ENCODE assay signal across 8 mouse cellular contexts in the genomic region with DNA sequence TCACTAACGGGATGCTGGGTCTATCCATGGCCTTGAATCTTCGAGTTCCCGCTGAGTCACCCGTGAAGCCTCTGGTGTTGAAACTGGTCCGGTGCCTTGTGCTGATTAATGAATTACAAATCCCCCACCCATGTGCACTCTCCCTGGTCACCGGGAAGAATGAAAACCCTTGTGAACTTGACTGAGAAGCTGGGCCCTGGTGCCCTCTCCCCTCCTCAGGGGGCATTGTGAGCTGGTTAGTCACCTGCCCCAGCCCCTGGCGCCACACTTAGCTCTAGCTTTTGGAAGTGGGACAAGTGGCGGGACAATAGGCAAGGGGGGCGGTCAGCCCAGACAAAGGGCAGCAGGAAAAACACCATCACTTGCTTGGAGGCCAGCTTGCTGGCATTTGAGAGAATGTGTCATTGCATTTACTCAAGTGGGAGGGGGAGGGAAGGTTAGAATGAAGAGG. TPM values are rescaled to one million over a fixed set of nuclear protein-coding genes. Genes with fewer than 3 reads are reported as not detected.
DNase-seq lines count a peak whose midpoint lies in the region; ATAC-seq and TF ChIP-seq lines count a peak whose summit lies in the region.

No protein-coding gene starts in this region.

- DNase-seq in thymus, adult 2 months: no peak
- DNase-seq in thymus, adult 18-20 months: no peak
- DNase-seq in embryonic facial prominence, embryonic 14.5 days (ENCODE audit: low spot score): no peak
- DNase-seq in midbrain, embryonic 11.5 days (ENCODE audit: low spot score, missing footprints): peak; percentile 92
- DNase-seq in spleen, postnatal 14 days (ENCODE audit: low spot score in 2 of 2): no peak
- DNase-seq in frontal cortex, adult 2 months (ENCODE audit: extremely low spot score in 1 of 2, low spot score in 1 of 2): no peak
- no peak for DNase-seq in gastrocnemius, postnatal 10 days

- H3K4me3 ChIP-seq in thymus, adult 2 months (ENCODE audit: control insufficient read depth, insufficient read depth, low read length): 0 out of 2 replicates have a peak overlapping the region, but pooled peaks have one; percentile 64
- peak overlapping the region; percentile 86 for H3K4me3 ChIP-seq in embryonic facial prominence, embryonic 14.5 days (ENCODE audit: low read depth, low read length)
- peak overlapping the region; percentile 66 for H3K4me3 ChIP-seq in kidney, embryonic 15.5 days (replicated peaks)
- no peak overlapping the region; the same call in 1 of the 2 replicates for H3K4me3 ChIP-seq in midbrain, embryonic 11.5 days (ENCODE audit: low read depth, low read length)

- no peak overlapping the region for H3K27ac ChIP-seq in thymus, adult 2 months (ENCODE audit: control insufficient read depth, insufficient read depth, low read length)
- H3K27ac ChIP-seq in embryonic facial prominence, embryonic 14.5 days (replicated peaks; ENCODE audit: low read depth, low read length): peak overlapping the region; percentile 95
- H3K27ac ChIP-seq in kidney, embryonic 15.5 days: peak overlapping the region; percentile 94
- H3K27ac ChIP-seq in midbrain, embryonic 11.5 days (ENCODE audit: low read depth, low read length): no peak overlapping the region

- no peak for ATAC-seq in embryonic facial prominence, embryonic 14.5 days (ENCODE audit: low read depth)
- ATAC-seq in kidney, embryonic 15.5 days (replicated peaks; ENCODE audit: low FRiP score): peak; percentile 30
- ATAC-seq in midbrain, embryonic 11.5 days (ENCODE audit: low FRiP score): no peak

- peak overlapping the region; percentile 84 for H3K4me2 ChIP-seq in embryonic facial prominence, embryonic 14.5 days (ENCODE audit: low read depth, low read length)
- H3K4me2 ChIP-seq in kidney, embryonic 15.5 days: peak overlapping the region; percentile 84
- H3K4me2 ChIP-seq in midbrain, embryonic 11.5 days: peak overlapping the region; percentile 98; the same call in 1 of the 2 replicates

- no peaks in the 10 kb centered on the region for H3K9me3 ChIP-seq in embryonic facial prominence, embryonic 14.5 days (ENCODE audit: control insufficient read depth, low read length)
- H3K9me3 ChIP-seq in kidney, embryonic 15.5 days (replicated peaks): no peaks in the 10 kb centered on the region
- H3K9me3 ChIP-seq in midbrain, embryonic 11.5 days (ENCODE audit: control insufficient read depth, low read length): no peaks in the 10 kb centered on the region

- TF ChIP-seq POLR2A in thymus, adult 2 months (IDR thresholded peaks at IDR 0.05; ENCODE audit: control insufficient read depth, extremely low read depth, insufficient read depth, low read length, poor library complexity): no peak

- 17% methylated on average over 9 of the region's 9 CpGs for WGBS in thymus, adult 2 months
- 15% methylated on average over 9 of the region's 9 CpGs for WGBS in embryonic facial prominence, embryonic 14.5 days
- WGBS in kidney, embryonic 15.5 days: 8% methylated on average over 9 of the region's 9 CpGs
- 4% methylated on average over 9 of the region's 9 CpGs for WGBS in midbrain, embryonic 11.5 days

- peaks cover 27% of the 10 kb centered on the region for H3K27me3 ChIP-seq in thymus, adult 2 months (ENCODE audit: control insufficient read depth, insufficient read depth, low read length)
- no peaks in the 10 kb centered on the region for H3K27me3 ChIP-seq in embryonic facial prominence, embryonic 14.5 days (replicated peaks; ENCODE audit: control insufficient read depth, insufficient read depth, low read length)
- H3K27me3 ChIP-seq in kidney, embryonic 15.5 days: peaks cover 5% of the 10 kb centered on the region; the same call in 1 of the 2 replicates
- peaks cover 48% of the 10 kb centered on the region for H3K27me3 ChIP-seq in midbrain, embryonic 11.5 days (ENCODE audit: control insufficient read depth, insufficient read depth, low read length)

- H3K36me3 ChIP-seq in thymus, adult 2 months (ENCODE audit: control insufficient read depth, insufficient read depth, low read length): no peaks in the 10 kb centered on the region
- no peaks in the 10 kb centered on the region for H3K36me3 ChIP-seq in embryonic facial prominence, embryonic 14.5 days (ENCODE audit: control insufficient read depth, insufficient read depth, low read length)
- H3K36me3 ChIP-seq in kidney, embryonic 15.5 days: no peaks in the 10 kb centered on the region
- H3K36me3 ChIP-seq in midbrain, embryonic 11.5 days (ENCODE audit: control insufficient read depth, insufficient read depth, low read length): no peaks in the 10 kb centered on the region

- TF ChIP-seq CTCF in thymus, adult 2 months (IDR thresholded peaks at IDR 0.05; ENCODE audit: borderline replicate concordance, control insufficient read depth, extremely low read depth, insufficient read depth, low read length, poor library complexity): no peak

- peak overlapping the region; percentile 92 for H3K9ac ChIP-seq in embryonic facial prominence, embryonic 14.5 days (ENCODE audit: low read depth, low read length)
- H3K9ac ChIP-seq in kidney, embryonic 15.5 days: peak overlapping the region; percentile 85
- peak overlapping the region; percentile 70; the same call in 1 of the 2 replicates for H3K9ac ChIP-seq in midbrain, embryonic 11.5 days (ENCODE audit: low read length)

- peaks cover 32% of the 10 kb centered on the region for H3K4me1 ChIP-seq in thymus, adult 2 months (replicated peaks; ENCODE audit: control insufficient read depth, insufficient read depth, low read length)
- H3K4me1 ChIP-seq in embryonic facial prominence, embryonic 14.5 days (ENCODE audit: control insufficient read depth, insufficient read depth, low read length): peaks cover 41% of the 10 kb centered on the region
- H3K4me1 ChIP-seq in kidney, embryonic 15.5 days: peaks cover 67% of the 10 kb centered on the region
- peaks cover 25% of the 10 kb centered on the region for H3K4me1 ChIP-seq in midbrain, embryonic 11.5 days (ENCODE audit: control insufficient read depth, insufficient read depth, low read length)

RNA-seq across cellular contexts. Expression of a gene that starts 0.5 kb away (rescaled TPM):
- polyA plus RNA-seq in thymus, adult 2 months (2012; rRNA removed): 32.9 and 36.1 TPM in 2 replicates
- polyA plus RNA-seq in embryonic facial prominence, embryonic 14.5 days (2014; fragmentation: Nextera tagmentation; extraction: Ambion mirVana): 6.0 and 6.3 TPM in 2 replicates
- polyA plus RNA-seq in kidney, embryonic 15.5 days (2015; fragmentation: Nextera tagmentation; extraction: Ambion mirVana): 5.1 and 6.8 TPM in 2 replicates
- polyA plus RNA-seq in midbrain, embryonic 11.5 days (2014; fragmentation: Nextera tagmentation; extraction: Ambion mirVana): 0.31 and 0.32 TPM in 2 replicates
- 3.9 and 4.5 TPM in 2 replicates for polyA plus RNA-seq in frontal cortex, adult 2 months (2012; rRNA removed)
- 1 to 10 TPM in 1 of 2 experiments, under 1 TPM in 1; 0.47 to 2.2 TPM for total RNA-seq in gastrocnemius, postnatal 10 days (2021)

RNA-seq across cellular contexts. Expression of a gene that starts 0.6 kb away (rescaled TPM):
- not detected in 2 replicates for polyA plus RNA-seq in thymus, adult 2 months (2012; rRNA removed)
- polyA plus RNA-seq in embryonic facial prominence, embryonic 14.5 days (2014; fragmentation: Nextera tagmentation; extraction: Ambion mirVana): not detected in 2 replicates
- not detected in 2 replicates for polyA plus RNA-seq in kidney, embryonic 15.5 days (2015; fragmentation: Nextera tagmentation; extraction: Ambion mirVana)
- polyA plus RNA-seq in midbrain, embryonic 11.5 days (2014; fragmentation: Nextera tagmentation; extraction: Ambion mirVana): not detected in 2 replicates
- not detected in 2 replicates for polyA plus RNA-seq in frontal cortex, adult 2 months (2012; rRNA removed)
- total RNA-seq in gastrocnemius, postnatal 10 days (2021): not detected

RNA-seq across cellular contexts. Expression of a gene that starts 12.1 kb away (rescaled TPM):
- polyA plus RNA-seq in thymus, adult 2 months (2012; rRNA removed): 119 and 143 TPM in 2 replicates
- 28.9 and 32.4 TPM in 2 replicates for polyA plus RNA-seq in embryonic facial prominence, embryonic 14.5 days (2014; fragmentation: Nextera tagmentation; extraction: Ambion mirVana)
- polyA plus RNA-seq in kidney, embryonic 15.5 days (2015; fragmentation: Nextera tagmentation; extraction: Ambion mirVana): 37.2 and 38.2 TPM in 2 replicates
- polyA plus RNA-seq in midbrain, embryonic 11.5 days (2014; fragmentation: Nextera tagmentation; extraction: Ambion mirVana): 42.4 and 43.5 TPM in 2 replicates
- 18.4 and 19.3 TPM in 2 replicates for polyA plus RNA-seq in frontal cortex, adult 2 months (2012; rRNA removed)
- total RNA-seq in gastrocnemius, postnatal 10 days (2021): 1 to 10 TPM; 4.1 to 6.0 TPM

RNA-seq across cellular contexts. Expression of a gene that starts 18.1 kb away (rescaled TPM):
- 104 and 117 TPM in 2 replicates for polyA plus RNA-seq in thymus, adult 2 months (2012; rRNA removed)
- 28.1 and 31.3 TPM in 2 replicates for polyA plus RNA-seq in embryonic facial prominence, embryonic 14.5 days (2014; fragmentation: Nextera tagmentation; extraction: Ambion mirVana)
- 23.2 and 27.4 TPM in 2 replicates for polyA plus RNA-seq in kidney, embryonic 15.5 days (2015; fragmentation: Nextera tagmentation; extraction: Ambion mirVana)
- polyA plus RNA-seq in midbrain, embryonic 11.5 days (2014; fragmentation: Nextera tagmentation; extraction: Ambion mirVana): 12.2 and 12.6 TPM in 2 replicates
- polyA plus RNA-seq in frontal cortex, adult 2 months (2012; rRNA removed): 35.0 and 39.4 TPM in 2 replicates
- 10 to 100 TPM; 26.1 to 31.9 TPM for total RNA-seq in gastrocnemius, postnatal 10 days (2021)

RNA-seq across cellular contexts. Expression of a gene that starts 21.7 kb away (rescaled TPM):
- polyA plus RNA-seq in thymus, adult 2 months (2012; rRNA removed): 897 and 1,014 TPM in 2 replicates
- 744 and 800 TPM in 2 replicates for polyA plus RNA-seq in embryonic facial prominence, embryonic 14.5 days (2014; fragmentation: Nextera tagmentation; extraction: Ambion mirVana)
- 953 and 971 TPM in 2 replicates for polyA plus RNA-seq in kidney, embryonic 15.5 days (2015; fragmentation: Nextera tagmentation; extraction: Ambion mirVana)
- polyA plus RNA-seq in midbrain, embryonic 11.5 days (2014; fragmentation: Nextera tagmentation; extraction: Ambion mirVana): 874 and 929 TPM in 2 replicates
- polyA plus RNA-seq in frontal cortex, adult 2 months (2012; rRNA removed): 347 and 379 TPM in 2 replicates
- 100 to 1,000 TPM; 339 to 348 TPM for total RNA-seq in gastrocnemius, postnatal 10 days (2021)

Comparison
In these comparisons a context has a peak if more than half of its experiments do, and no peak if none do; other contexts are left out.
1. H3K27ac ChIP-seq: peak in embryonic facial prominence, embryonic 14.5 days (single experiment) and kidney, embryonic 15.5 days (single experiment); none in thymus, adult 2 months (single experiment) and midbrain, embryonic 11.5 days (single experiment).
2. Peak in every context shown above with its lines, with median percentiles within 50 percentile points of each other: H3K4me2 ChIP-seq and H3K9ac ChIP-seq.